Mouse (Mus musculus) hindbrain, embryonic 10.5 days (tissue): ENCODE data around the gene Prr14l. TPM values are rescaled to one million over a fixed set of nuclear protein-coding genes. Genes with fewer than 3 reads are reported as not detected.
"Not testable (repeated sequence)": the region's sequence is repeated elsewhere in the genome, so short reads cannot be mapped to it uniquely, and the experiment has no call there.

Experiments
- DNase-seq: peaks from one replicate; pipeline ENCODE4 v3.0.0-alpha.2; 2017; ENCODE audit warnings: low spot score
- H3K27ac ChIP-seq: fragments of 300-500 bp; sonication (generic); 2 replicates; pipeline ENCODE4 v1.5.1; 2016; ENCODE audit warnings: mild to moderate bottlenecking, moderate library complexity
- H3K27me3 ChIP-seq: fragments of 300-500 bp; sonication (generic); 2 replicates; pipeline ENCODE4 v1.6.1; 2016; ENCODE audit warnings: mild to moderate bottlenecking; ENCODE audit not compliant: poor library complexity, insufficient read depth, severe bottlenecking
- H3K36me3 ChIP-seq: fragments of 300-500 bp; sonication (generic); 2 replicates; pipeline ENCODE4 v1.6.1; 2016; ENCODE audit warnings: mild to moderate bottlenecking, moderate library complexity
- H3K4me1 ChIP-seq: fragments of 300-500 bp; sonication (generic); replicated peaks from 2 replicates; pipeline ENCODE4 v1.6.1; 2016; ENCODE audit warnings: mild to moderate bottlenecking
- H3K4me3 ChIP-seq: fragments of 300-500 bp; sonication (generic); 2 replicates; pipeline ENCODE4 v1.5.1; 2016; ENCODE audit warnings: mild to moderate bottlenecking, moderate library complexity
- H3K9me3 ChIP-seq: fragments of 300-500 bp; sonication (generic); 2 replicates; pipeline ENCODE4 v1.6.1; 2016; ENCODE audit warnings: mild to moderate bottlenecking, moderate library complexity
- WGBS: fragments of 180-500 bp; shearing (Covaris S2); methylation state at CpG from one replicate; pipeline ENCODE4 v1.1.7; 2016; 5-methylcytosine and 5-hydroxymethylcytosine counted together
- polyA plus RNA-seq: library from polyadenylated mRNA; unstranded; fragments of >200 nt; fragmentation: Nextera tagmentation; extraction: Ambion mirVana; gene quantifications from 2 replicates; pipeline ENCODE4 v1.2.1, GENCODE M21; 2016

Gene Prr14l
- polyA plus RNA-seq = 17.6 and 18.2 TPM in 2 replicates

DNA sequence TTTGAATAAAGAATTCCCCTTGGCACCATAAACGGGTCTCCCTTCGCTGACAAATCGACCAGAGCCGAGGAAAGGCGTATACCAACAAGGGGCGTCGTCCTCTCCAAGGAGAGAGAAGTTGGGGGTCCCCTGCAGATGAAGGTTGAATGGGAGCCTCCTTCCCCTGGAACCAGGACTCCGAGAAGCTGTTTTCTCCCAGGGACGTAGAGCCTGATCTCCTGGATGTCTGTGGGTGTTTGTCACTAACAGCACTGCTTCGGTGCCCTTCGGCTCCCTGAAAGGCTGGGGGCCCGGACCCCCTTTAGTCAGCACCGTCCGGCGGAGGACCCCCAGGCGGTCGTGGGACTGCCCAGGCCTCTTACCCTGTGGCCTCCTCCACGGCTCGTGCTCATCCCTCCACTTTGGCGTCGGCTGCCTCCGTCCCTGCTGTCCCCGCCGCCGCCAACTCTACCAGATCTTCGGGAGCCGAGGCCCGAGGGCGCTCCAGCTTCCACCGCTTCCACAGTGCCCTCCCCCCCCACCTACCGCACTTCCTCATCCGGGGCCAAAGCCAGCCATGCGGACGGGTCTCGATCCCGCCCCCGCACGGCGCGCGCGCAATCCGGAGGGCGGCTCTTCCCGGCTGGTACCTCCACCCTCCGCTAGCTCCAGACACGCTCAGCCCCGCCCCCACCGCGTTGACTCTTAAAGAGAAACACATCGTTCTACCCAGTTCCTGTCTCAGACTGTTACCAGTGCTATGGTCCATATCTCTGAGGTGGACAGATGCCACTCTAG is at the start of gene Prr14l:
Gene Prr14l (minus strand): TSS at position 526 of the 777 bp plus-strand sequence.
- under 1% methylated on average over 51 of the region's 51 CpGs for WGBS
- peaks cover 36% of the 10 kb centered on the region for H3K4me1 ChIP-seq
- H3K27me3 ChIP-seq = no peaks in the 10 kb centered on the region
- peak; percentile 97 for DNase-seq
- H3K9me3 ChIP-seq = no peaks in the 10 kb centered on the region
- H3K36me3 ChIP-seq = peaks cover 28% of the 10 kb centered on the region
- peak within 1 kb of the TSS; percentile 93 for H3K4me3 ChIP-seq
- H3K27ac ChIP-seq = peak within 1 kb of the TSS; percentile 95

- no peak overlapping the region for H3K27ac ChIP-seq
- no peaks in the 10 kb centered on the region for H3K4me1 ChIP-seq
- H3K4me3 ChIP-seq = no peak overlapping the region
- peaks cover 95% of the 10 kb centered on the region for H3K36me3 ChIP-seq
- no peak for DNase-seq
- no peaks in the 10 kb centered on the region for H3K9me3 ChIP-seq
- H3K27me3 ChIP-seq = no peaks in the 10 kb centered on the region
- 76% methylated on average over 3 of the region's 3 CpGs for WGBS
Measured at GRCm38 (mm10) chr5:32886739-32887138, 32.7 kb upstream of the Prr14l start.

DNA sequence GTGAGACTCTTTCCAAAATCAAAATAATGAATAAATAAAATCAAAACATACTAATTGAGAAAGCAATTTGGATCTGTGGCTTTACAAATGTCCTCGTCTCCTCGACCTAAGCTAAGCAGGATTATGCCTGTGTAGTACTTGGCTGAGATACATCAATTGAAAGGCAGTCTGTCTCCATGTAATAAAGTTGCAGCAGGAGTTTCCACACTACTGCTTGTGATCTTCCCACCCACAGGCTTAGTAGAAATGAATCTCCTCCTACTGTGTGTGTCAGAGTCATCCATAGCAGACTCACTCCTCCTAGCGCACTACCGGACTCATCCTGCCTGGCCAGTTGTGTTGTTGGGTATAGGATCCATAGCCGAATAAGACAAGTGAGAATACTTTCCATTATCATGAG is 18.3 kb upstream of the Prr14l start:
- Histone ChIP-seq H3K27me3 (no peaks in the 10 kb centered on the region), H3K36me3 (peaks cover 96% of the 10 kb centered on the region), H3K9me3 (no peaks in the 10 kb centered on the region), H3K4me3 (no peak overlapping the region), H3K27ac (no peak overlapping the region), H3K4me1 (no peaks in the 10 kb centered on the region)
- DNase-seq = no peak
- 95% methylated on average over 5 of the region's 5 CpGs for WGBS

- WGBS = 94% methylated on average over 5 of the region's 5 CpGs
- Histone ChIP-seq H3K4me3 (no peak overlapping the region), H3K27ac (no peak overlapping the region), H3K27me3 (no peaks in the 10 kb centered on the region), H3K36me3 (peaks cover 82% of the 10 kb centered on the region), H3K9me3 (no peaks in the 10 kb centered on the region), H3K4me1 (peaks cover 3% of the 10 kb centered on the region; the same call in 1 of the 2 replicates)
- DNase-seq = no peak
Measured at GRCm38 (mm10) chr5:32869389-32870024, 15.5 kb upstream of the Prr14l start.

DNA sequence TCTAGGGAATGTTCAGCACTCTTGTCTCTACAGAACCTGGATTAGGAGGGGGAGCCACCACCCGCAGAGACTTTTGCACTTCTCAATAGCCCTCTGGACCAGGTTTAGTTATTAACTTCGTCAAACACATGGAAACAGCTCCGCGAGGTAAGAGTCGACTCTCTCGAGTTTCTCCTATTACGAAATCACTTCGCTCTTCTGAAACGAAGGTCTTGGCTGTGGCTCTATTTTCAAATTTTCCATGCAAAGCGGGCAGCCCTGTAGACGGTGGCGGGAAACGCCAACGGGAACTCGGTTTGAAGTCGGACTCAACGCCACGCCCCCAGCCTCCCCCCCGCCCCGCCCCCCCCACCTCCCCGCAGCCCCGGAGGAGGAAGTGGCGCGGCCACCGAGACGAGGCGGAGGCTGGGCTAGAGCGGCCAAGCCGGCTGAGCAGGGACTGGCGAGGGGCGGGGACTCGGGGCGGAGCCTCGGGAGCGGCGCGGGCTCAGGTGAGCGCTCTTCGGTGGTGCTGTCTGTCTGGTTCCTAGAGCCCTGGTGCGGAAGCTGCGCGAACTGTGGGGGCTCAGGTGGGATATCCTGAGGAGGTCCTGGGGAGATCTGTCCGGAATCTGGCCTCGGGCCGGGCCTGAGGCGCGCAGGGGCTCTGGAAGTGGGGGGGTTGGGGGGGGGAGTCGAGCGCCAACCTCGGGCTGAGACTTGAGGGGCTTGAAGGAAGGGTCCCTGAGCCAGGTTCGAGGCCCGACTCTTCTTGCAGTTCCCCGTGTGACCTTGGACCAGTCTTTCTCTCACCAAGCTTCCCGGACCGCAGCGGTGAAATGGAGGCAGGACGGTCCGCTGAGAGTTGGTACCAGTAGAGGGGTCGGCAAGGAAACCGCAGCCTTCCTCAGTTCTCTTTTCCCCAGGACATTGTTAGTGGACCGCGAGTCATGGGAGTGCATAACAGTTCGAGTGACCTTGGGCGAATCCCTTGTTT is 9.5 kb upstream of the Prr14l start, which contains the start of gene Depdc5:
Gene Depdc5 (plus strand): TSS at position 449 of the 976 bp plus-strand sequence.
- Histone ChIP-seq H3K27ac (peak within 1 kb of the TSS; percentile 89), H3K36me3 (peaks cover 27% of the 10 kb centered on the region), H3K9me3 (no peaks in the 10 kb centered on the region), H3K4me3 (peak within 1 kb of the TSS; percentile 82), H3K27me3 (no peaks in the 10 kb centered on the region), H3K4me1 (peaks cover 13% of the 10 kb centered on the region)
- under 1% methylated on average over 64 of the region's 64 CpGs for WGBS
- peak; percentile 95 for DNase-seq

DNA sequence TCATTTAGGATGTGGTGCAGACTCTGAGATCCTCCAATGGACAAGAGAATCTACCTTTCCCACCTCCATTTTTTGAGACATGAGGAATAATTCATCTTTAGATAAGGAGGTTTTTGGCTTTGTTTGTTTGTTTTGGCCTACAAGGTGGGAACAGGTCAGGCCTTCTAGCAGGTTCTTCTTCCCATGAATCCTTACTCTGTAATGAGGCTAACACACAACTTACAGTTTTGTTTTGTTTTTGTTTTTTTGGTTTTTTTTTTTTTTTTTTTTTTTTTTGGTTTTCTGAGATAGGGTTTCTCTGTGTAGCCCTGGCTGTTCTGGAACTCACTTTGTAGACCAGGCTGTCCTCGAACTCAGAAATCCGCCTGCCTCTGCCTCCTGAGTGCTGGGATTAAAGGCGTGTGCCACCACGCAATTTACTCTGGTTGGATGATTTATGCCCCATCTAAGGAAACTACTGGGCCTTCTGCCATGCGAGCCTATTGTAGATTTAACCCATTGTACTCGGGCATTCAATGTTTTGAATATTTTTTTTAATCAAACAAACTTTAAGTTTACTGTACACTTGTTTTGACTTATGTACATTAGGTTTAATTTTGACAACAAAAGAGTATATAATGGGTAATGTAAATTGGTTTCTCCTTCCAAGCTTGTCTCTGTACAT is 8.5 kb upstream of the Prr14l start:
- 80% methylated on average over 6 of the region's 6 CpGs for WGBS
- H3K27ac ChIP-seq = peak overlapping the region; percentile 89

GRCm38 (mm10) chr5:32861082-32861481 is 7.0 kb upstream of the Prr14l start:
- WGBS = 94% methylated on average over 1 of the region's 1 CpGs
- no peak overlapping the region for H3K4me3 ChIP-seq
- H3K27ac ChIP-seq = no peak overlapping the region
- peaks cover 3% of the 10 kb centered on the region; the same call in 1 of the 2 replicates for H3K36me3 ChIP-seq
- no peak for DNase-seq
- H3K4me1 ChIP-seq = peaks cover 17% of the 10 kb centered on the region
- no peaks in the 10 kb centered on the region for H3K9me3 ChIP-seq
- H3K27me3 ChIP-seq = no peaks in the 10 kb centered on the region

More for the DNA sequence above, 8.5 kb upstream of the Prr14l start:
- Histone ChIP-seq H3K27me3 (no peaks in the 10 kb centered on the region), H3K9me3 (no peaks in the 10 kb centered on the region), H3K36me3 (peaks cover 18% of the 10 kb centered on the region), H3K4me3 (peak overlapping the region; percentile 82), H3K4me1 (peaks cover 13% of the 10 kb centered on the region)
- no peak for DNase-seq

GRCm38 (mm10) chr5:32857781-32858220 is 3.7 kb upstream of the Prr14l start:
- Histone ChIP-seq H3K27me3 (no peaks in the 10 kb centered on the region), H3K36me3 (no peaks in the 10 kb centered on the region), H3K4me3 (peak overlapping the region; percentile 57), H3K27ac (peak overlapping the region; percentile 87), H3K4me1 (peaks cover 19% of the 10 kb centered on the region), H3K9me3 (no peaks in the 10 kb centered on the region)
- peak; percentile 21 for DNase-seq
- WGBS = 4% methylated on average over 6 of the region's 6 CpGs

DNA sequence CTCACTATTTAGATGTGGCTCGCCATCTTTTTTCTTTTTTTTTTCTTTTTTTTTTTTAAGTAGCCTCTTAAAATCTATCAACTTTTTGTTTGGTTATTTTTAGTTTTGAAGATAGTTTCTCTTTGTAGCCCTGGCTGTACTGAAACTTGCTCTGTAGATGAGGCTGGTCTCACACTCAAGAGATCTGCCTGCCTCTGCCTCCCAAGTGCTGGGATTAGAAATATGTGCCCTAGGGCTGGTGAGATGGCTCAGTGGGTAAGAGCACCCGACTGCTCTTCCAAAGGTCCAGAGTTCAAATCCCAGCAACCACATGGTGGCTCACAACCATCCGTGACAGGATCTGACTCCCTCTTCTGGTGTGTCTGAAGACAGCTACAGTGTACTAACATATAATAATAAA is 1.2 kb upstream of the Prr14l start:
- WGBS = 87% methylated on average over 3 of the region's 3 CpGs
- H3K4me1 ChIP-seq = peaks cover 36% of the 10 kb centered on the region
- not testable (repeated sequence) for H3K27ac ChIP-seq, H3K9me3 ChIP-seq, H3K4me3 ChIP-seq, H3K27me3 ChIP-seq, DNase-seq
- peaks cover 19% of the 10 kb centered on the region for H3K36me3 ChIP-seq

GRCm38 (mm10) chr5:32854818-32855217 is 762 bp upstream of the Prr14l start:
- Histone ChIP-seq H3K9me3 (no peaks in the 10 kb centered on the region), H3K36me3 (peaks cover 23% of the 10 kb centered on the region), H3K27ac (peak overlapping the region; percentile 95), H3K27me3 (no peaks in the 10 kb centered on the region), H3K4me3 (no peak overlapping the region), H3K4me1 (peaks cover 36% of the 10 kb centered on the region)
- WGBS = 89% methylated on average over 4 of the region's 4 CpGs
- no peak for DNase-seq

DNA sequence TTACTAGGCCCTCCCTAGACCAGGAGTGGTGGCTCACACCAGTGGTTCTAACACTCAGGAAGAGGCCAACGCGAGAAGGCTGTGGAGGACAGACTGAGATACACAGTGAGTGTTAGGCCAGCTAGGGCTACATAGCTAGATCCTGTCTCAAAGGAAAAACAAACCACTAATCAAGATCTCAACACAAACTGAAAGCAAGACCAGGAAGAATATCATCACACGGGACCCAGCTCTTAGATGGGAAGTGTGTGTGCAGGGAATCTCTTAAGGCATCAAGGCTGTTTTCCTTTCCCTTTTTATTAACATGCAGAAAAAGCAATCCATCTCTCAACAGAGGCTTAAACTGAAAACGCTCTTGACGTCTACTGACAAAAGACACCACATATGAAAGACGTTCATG is 2.0 kb downstream of the Prr14l start:
- no peak for DNase-seq
- H3K27ac ChIP-seq = 0 out of 2 replicates have a peak overlapping the region, but pooled peaks have one; percentile 1
- H3K4me1 ChIP-seq = peaks cover 32% of the 10 kb centered on the region
- H3K9me3 ChIP-seq = no peaks in the 10 kb centered on the region
- peak overlapping the region; percentile 93 for H3K4me3 ChIP-seq
- H3K27me3 ChIP-seq = no peaks in the 10 kb centered on the region
- WGBS = 76% methylated on average over 6 of the region's 6 CpGs
- H3K36me3 ChIP-seq = peaks cover 45% of the 10 kb centered on the region

GRCm38 (mm10) chr5:32849580-32849979 is 4.5 kb downstream of the Prr14l start:
- not testable (repeated sequence) for DNase-seq, H3K9me3 ChIP-seq, H3K27me3 ChIP-seq, H3K4me3 ChIP-seq, H3K27ac ChIP-seq
- peaks cover 30% of the 10 kb centered on the region for H3K4me1 ChIP-seq
- H3K36me3 ChIP-seq = peaks cover 70% of the 10 kb centered on the region
- 89% methylated on average over 3 of the region's 3 CpGs for WGBS
